Mouse (Mus musculus) liver, embryonic 15.5 days (tissue): ENCODE data around the gene Bsn. TPM values are rescaled to one million over a fixed set of nuclear protein-coding genes. Genes with fewer than 3 reads are reported as not detected.

Source experiments
- ATAC-seq: fragments of 200-750 bp; cut with Nextera tagmentation; 2 replicates; pipeline ENCODE4 v1.8.0; 2017; ENCODE audit warnings: moderate number of reproducible peaks, mild to moderate bottlenecking, moderate library complexity; ENCODE audit not compliant: insufficient read depth
- H3K27ac ChIP-seq: fragments of 300-500 bp; sonication (generic); replicated peaks from 2 replicates; pipeline ENCODE4 v1.5.1; 2015; ENCODE audit warnings: mild to moderate bottlenecking, inconsistent platforms
- H3K27me3 ChIP-seq: fragments of 300-500 bp; sonication (generic); 2 replicates; pipeline ENCODE4 v1.6.1; 2015; ENCODE audit warnings: mild to moderate bottlenecking, inconsistent platforms
- H3K36me3 ChIP-seq: fragments of 300-500 bp; sonication (generic); replicated peaks from 2 replicates; pipeline ENCODE4 v1.6.1; 2015; ENCODE audit warnings: moderate library complexity, mild to moderate bottlenecking, inconsistent platforms
- H3K4me1 ChIP-seq: fragments of 300-500 bp; sonication (generic); replicated peaks from 2 replicates; pipeline ENCODE4 v1.6.1; 2015; ENCODE audit warnings: inconsistent platforms
- H3K4me2 ChIP-seq: fragments of 300-500 bp; sonication (generic); 2 replicates; pipeline ENCODE4 v1.6.1; 2015; ENCODE audit warnings: moderate library complexity, mild to moderate bottlenecking, inconsistent platforms
- H3K4me3 ChIP-seq: fragments of 300-500 bp; sonication (generic); replicated peaks from 2 replicates; pipeline ENCODE4 v1.5.1; 2015; ENCODE audit warnings: mild to moderate bottlenecking, inconsistent platforms
- H3K9ac ChIP-seq: fragments of 300-500 bp; sonication (generic); 2 replicates; pipeline ENCODE4 v1.6.1; 2015; ENCODE audit warnings: moderate library complexity, mild to moderate bottlenecking, inconsistent platforms
- H3K9me3 ChIP-seq: fragments of 300-500 bp; sonication (generic); replicated peaks from 2 replicates; pipeline ENCODE4 v1.6.1; 2016; ENCODE audit warnings: inconsistent platforms
- WGBS: fragments of 180-500 bp; shearing (Covaris S2); methylation state at CpG from one replicate; pipeline ENCODE4 v1.1.7; 2015; ENCODE audit warnings: mixed read lengths; ENCODE audit not compliant: insufficient replicate concordance; 5-methylcytosine and 5-hydroxymethylcytosine counted together
- polyA plus RNA-seq: library from polyadenylated mRNA; unstranded; fragments of >200 nt; fragmentation: Nextera tagmentation; extraction: Ambion mirVana; gene quantifications from 2 replicates; pipeline ENCODE4 v1.2.1, GENCODE M21; 2015

Gene Bsn
- polyA plus RNA-seq, 1 experiment from 2014 or later, result 1.4 TPM

GRCm38 (mm10) chr9:108085261-108085660, 104.9 kb downstream of the Bsn start:
- H3K4me1 ChIP-seq, result peaks cover 98% of the 10 kb centered on the region
- H3K27ac ChIP-seq, result peak overlapping the region; percentile 99
- peak overlapping the region; percentile 26 for H3K9ac ChIP-seq

GRCm38 (mm10) chr9:108083561-108083960, 106.6 kb downstream of the Bsn start:
- peaks cover 71% of the 10 kb centered on the region for H3K36me3 ChIP-seq
- peak overlapping the region; percentile 99 for H3K27ac ChIP-seq
- H3K4me1 ChIP-seq, result peaks cover 92% of the 10 kb centered on the region
- WGBS, result 32% methylated on average over 6 of the region's 6 CpGs
- peaks cover 3% of the 10 kb centered on the region; the same call in 1 of the 2 replicates for H3K27me3 ChIP-seq
- H3K9ac ChIP-seq, result peak overlapping the region; percentile 89
- peak overlapping the region; percentile 44 for H3K4me3 ChIP-seq
- no peaks in the 10 kb centered on the region for H3K9me3 ChIP-seq
- peak overlapping the region; percentile 85 for H3K4me2 ChIP-seq
- no peak for ATAC-seq

More at GRCm38 (mm10) chr9:108085261-108085660, 104.9 kb downstream of the Bsn start:
- 87% methylated on average over 4 of the region's 4 CpGs for WGBS
- Histone ChIP-seq H3K4me2 (peak overlapping the region; percentile 85), H3K27me3 (peaks cover 3% of the 10 kb centered on the region; the same call in 1 of the 2 replicates), H3K36me3 (peaks cover 88% of the 10 kb centered on the region), H3K9me3 (no peaks in the 10 kb centered on the region), H3K4me3 (peak overlapping the region; percentile 17; the same call in 1 of the 2 replicates)
- no peak for ATAC-seq

GRCm38 (mm10) chr9:108082988-108083431, 107.2 kb downstream of the Bsn start, which contains the start of gene Rnf123:
Rnf123 (minus strand) TSS chr9:108083346.
- peaks cover 3% of the 10 kb centered on the region; the same call in 1 of the 2 replicates for H3K27me3 ChIP-seq
- peak within 1 kb of the TSS; percentile 44 for H3K4me3 ChIP-seq
- H3K9ac ChIP-seq, result peak within 1 kb of the TSS; percentile 89
- no peaks in the 10 kb centered on the region for H3K9me3 ChIP-seq
- H3K4me2 ChIP-seq, result peak within 1 kb of the TSS; percentile 85
- H3K4me1 ChIP-seq, result peaks cover 91% of the 10 kb centered on the region
- ATAC-seq, result peak; percentile 10
- peaks cover 66% of the 10 kb centered on the region for H3K36me3 ChIP-seq
- peak within 1 kb of the TSS; percentile 99 for H3K27ac ChIP-seq
- 13% methylated on average over 12 of the region's 12 CpGs for whole genome bisulfite sequencing

GRCm38 (mm10) chr9:108082549-108082948, 107.6 kb downstream of the Bsn start:
- Histone ChIP-seq H3K9ac (peak overlapping the region; percentile 89), H3K27ac (peak overlapping the region; percentile 99), H3K4me1 (peaks cover 91% of the 10 kb centered on the region), H3K36me3 (peaks cover 65% of the 10 kb centered on the region), H3K4me2 (peak overlapping the region; percentile 85), H3K9me3 (no peaks in the 10 kb centered on the region), H3K4me3 (peak overlapping the region; percentile 44), H3K27me3 (peaks cover 3% of the 10 kb centered on the region; the same call in 1 of the 2 replicates)
- ATAC-seq, result no peak
- WGBS, result 13% methylated on average over 19 of the region's 19 CpGs

GRCm38 (mm10) chr9:108080168-108080567, 110.0 kb downstream of the Bsn start, which contains the start of gene Mst1:
Mst1 (plus strand) TSS chr9:108080436.
- 11% methylated on average over 5 of the region's 5 CpGs for WGBS
- ATAC-seq, result peak; percentile 88
- H3K27me3 ChIP-seq, result peaks cover 3% of the 10 kb centered on the region; the same call in 1 of the 2 replicates
- peak within 1 kb of the TSS; percentile 85 for H3K4me2 ChIP-seq
- peak within 1 kb of the TSS; percentile 70 for H3K4me3 ChIP-seq
- peaks cover 86% of the 10 kb centered on the region for H3K4me1 ChIP-seq
- H3K9ac ChIP-seq, result peak within 1 kb of the TSS; percentile 89
- no peaks in the 10 kb centered on the region for H3K9me3 ChIP-seq
- H3K36me3 ChIP-seq, result peaks cover 65% of the 10 kb centered on the region
- peak within 1 kb of the TSS; percentile 99 for H3K27ac ChIP-seq

GRCm38 (mm10) chr9:108073141-108073930, 116.8 kb downstream of the Bsn start:
- peaks cover 61% of the 10 kb centered on the region for H3K4me1 ChIP-seq
- H3K4me2 ChIP-seq, result no peak overlapping the region
- no peaks in the 10 kb centered on the region for H3K27me3 ChIP-seq
- peaks cover 92% of the 10 kb centered on the region for H3K36me3 ChIP-seq
- ATAC-seq, result no peak
- H3K9me3 ChIP-seq, result no peaks in the 10 kb centered on the region
- peak overlapping the region; percentile 24; the same call in 1 of the 2 replicates for H3K27ac ChIP-seq
- no peak overlapping the region; the same call in 1 of the 2 replicates for H3K9ac ChIP-seq
- 79% methylated on average over 7 of the region's 7 CpGs for WGBS
- no peak overlapping the region for H3K4me3 ChIP-seq

GRCm38 (mm10) chr9:108072481-108072924, 117.7 kb downstream of the Bsn start:
- Histone ChIP-seq H3K27ac (no peak overlapping the region), H3K4me2 (no peak overlapping the region), H3K4me3 (no peak overlapping the region), H3K27me3 (no peaks in the 10 kb centered on the region), H3K4me1 (peaks cover 61% of the 10 kb centered on the region), H3K9me3 (no peaks in the 10 kb centered on the region), H3K36me3 (peaks cover 96% of the 10 kb centered on the region), H3K9ac (no peak overlapping the region)
- 86% methylated on average over 9 of the region's 9 CpGs for WGBS
- no peak for ATAC-seq

GRCm38 (mm10) chr9:108071801-108072200, 118.4 kb downstream of the Bsn start:
- Histone ChIP-seq H3K4me1 (peaks cover 54% of the 10 kb centered on the region), H3K36me3 (peaks cover 96% of the 10 kb centered on the region), H3K4me2 (no peak overlapping the region), H3K4me3 (no peak overlapping the region), H3K27ac (peak overlapping the region; percentile 11; the same call in 1 of the 2 replicates), H3K9ac (no peak overlapping the region), H3K27me3 (no peaks in the 10 kb centered on the region), H3K9me3 (no peaks in the 10 kb centered on the region)
- ATAC-seq, result no peak
- WGBS, result 69% methylated on average over 4 of the region's 4 CpGs

GRCm38 (mm10) chr9:108069529-108069928, 120.7 kb downstream of the Bsn start:
- no peak overlapping the region for H3K4me2 ChIP-seq
- no peak overlapping the region for H3K9ac ChIP-seq
- no peak for ATAC-seq
- H3K27ac ChIP-seq, result no peak overlapping the region
- no peaks in the 10 kb centered on the region for H3K27me3 ChIP-seq
- no peaks in the 10 kb centered on the region for H3K9me3 ChIP-seq
- H3K36me3 ChIP-seq, result peaks cover 99% of the 10 kb centered on the region
- H3K4me3 ChIP-seq, result no peak overlapping the region
- 90% methylated on average over 7 of the region's 7 CpGs for WGBS
- H3K4me1 ChIP-seq, result peaks cover 40% of the 10 kb centered on the region

- H3K27ac ChIP-seq, result 0 out of 2 replicates have a peak overlapping the region, but pooled peaks have one; percentile 33
- no peak for ATAC-seq
- H3K4me3 ChIP-seq, result no peak overlapping the region
- peaks cover 99% of the 10 kb centered on the region for H3K36me3 ChIP-seq
- peaks cover 34% of the 10 kb centered on the region for H3K4me1 ChIP-seq
- no peak overlapping the region for H3K9ac ChIP-seq
- WGBS, result 93% methylated on average over 9 of the region's 9 CpGs
- no peaks in the 10 kb centered on the region for H3K9me3 ChIP-seq
- H3K27me3 ChIP-seq, result no peaks in the 10 kb centered on the region
- no peak overlapping the region for H3K4me2 ChIP-seq
Observed at GRCm38 (mm10) chr9:108069007-108069406, 121.2 kb downstream of the Bsn start.

GRCm38 (mm10) chr9:108067900-108068299, 122.3 kb downstream of the Bsn start:
- Histone ChIP-seq H3K4me3 (no peak overlapping the region), H3K9ac (no peak overlapping the region), H3K9me3 (no peaks in the 10 kb centered on the region), H3K27ac (peak overlapping the region; percentile 33; the same call in 1 of the 2 replicates), H3K27me3 (no peaks in the 10 kb centered on the region), H3K36me3 (peaks cover 99% of the 10 kb centered on the region), H3K4me1 (peaks cover 34% of the 10 kb centered on the region), H3K4me2 (no peak overlapping the region)
- ATAC-seq, result 0 out of 2 replicates have a peak, but pooled peaks have one; percentile 30
- WGBS, result 26% methylated on average over 8 of the region's 8 CpGs
